Mouse (Mus musculus): ENCODE data around the gene Mtcl1. TPM values are rescaled to one million over a fixed set of nuclear protein-coding genes. Genes with fewer than 3 reads are reported as not detected.

The Mtcl1 gene
- polyA plus RNA-seq, 1 experiment from 2014 or later = 26.4 TPM

- H3K9me3 ChIP-seq = no peaks in the 10 kb centered on the region
- 70% methylated on average over 6 of the region's 6 CpGs for WGBS
- no peak overlapping the region for H3K9ac ChIP-seq
- H3K4me1 ChIP-seq (replicated peaks) = peaks cover 3% of the 10 kb centered on the region
- H3K27me3 ChIP-seq = no peaks in the 10 kb centered on the region
- no peak overlapping the region for H3K4me3 ChIP-seq
- H3K4me2 ChIP-seq = no peak overlapping the region
- no peak overlapping the region for H3K27ac ChIP-seq (replicated peaks)
- ATAC-seq (ENCODE audit: low read depth) = no peak
- H3K36me3 ChIP-seq = peaks cover 54% of the 10 kb centered on the region
These were observed 79.8 kb downstream of the Mtcl1 start for GRCm38 (mm10) chr17:66369777-66370176.

- no peak overlapping the region for H3K27ac ChIP-seq (replicated peaks)
- no peak overlapping the region for H3K9ac ChIP-seq
- H3K27me3 ChIP-seq = no peaks in the 10 kb centered on the region
- H3K9me3 ChIP-seq = no peaks in the 10 kb centered on the region
- no peaks in the 10 kb centered on the region for H3K4me1 ChIP-seq (replicated peaks)
- no peak overlapping the region for H3K4me3 ChIP-seq
- no peak overlapping the region for H3K4me2 ChIP-seq
- ATAC-seq (ENCODE audit: low read depth) = no peak
- H3K36me3 ChIP-seq = peaks cover 63% of the 10 kb centered on the region
- 86% methylated on average over 11 of the region's 11 CpGs for WGBS
These were observed 81.4 kb downstream of the Mtcl1 start for GRCm38 (mm10) chr17:66368127-66368526.

- Histone ChIP-seq H3K27ac (replicated peaks) (no peak overlapping the region), H3K27me3 (no peaks in the 10 kb centered on the region), H3K9me3 (no peaks in the 10 kb centered on the region), H3K9ac (no peak overlapping the region), H3K4me1 (replicated peaks) (no peaks in the 10 kb centered on the region), H3K4me3 (no peak overlapping the region), H3K36me3 (peaks cover 59% of the 10 kb centered on the region), H3K4me2 (no peak overlapping the region)
- WGBS = 92% methylated on average over 1 of the region's 1 CpGs
- ATAC-seq (ENCODE audit: low read depth) = no peak
These were observed 83.9 kb downstream of the Mtcl1 start for GRCm38 (mm10) chr17:66365664-66366063.

- H3K4me3 ChIP-seq = no peak overlapping the region
- no peak overlapping the region for H3K4me2 ChIP-seq
- H3K9ac ChIP-seq = no peak overlapping the region
- H3K36me3 ChIP-seq = peaks cover 61% of the 10 kb centered on the region
- WGBS = 93% methylated on average over 3 of the region's 3 CpGs
- ATAC-seq (ENCODE audit: low read depth) = no peak
- no peaks in the 10 kb centered on the region for H3K27me3 ChIP-seq
- no peaks in the 10 kb centered on the region for H3K4me1 ChIP-seq (replicated peaks)
- no peak overlapping the region for H3K27ac ChIP-seq (replicated peaks)
- H3K9me3 ChIP-seq = no peaks in the 10 kb centered on the region
These were observed 84.3 kb downstream of the Mtcl1 start for GRCm38 (mm10) chr17:66365293-66365642.

GRCm38 (mm10) chr17:66364525-66365292 lies 84.8 kb downstream of the Mtcl1 start:
- no peak overlapping the region for H3K4me2 ChIP-seq
- no peak overlapping the region for H3K9ac ChIP-seq
- H3K27me3 ChIP-seq = no peaks in the 10 kb centered on the region
- no peak for ATAC-seq (ENCODE audit: low read depth)
- no peaks in the 10 kb centered on the region for H3K9me3 ChIP-seq
- H3K4me3 ChIP-seq = no peak overlapping the region
- WGBS = 82% methylated on average over 26 of the region's 26 CpGs
- no peaks in the 10 kb centered on the region for H3K4me1 ChIP-seq (replicated peaks)
- H3K36me3 ChIP-seq = peaks cover 60% of the 10 kb centered on the region
- no peak overlapping the region for H3K27ac ChIP-seq (replicated peaks)

GRCm38 (mm10) chr17:66363852-66364524 lies 85.6 kb downstream of the Mtcl1 start:
- WGBS = 88% methylated on average over 34 of the region's 36 CpGs
- no peak for ATAC-seq (ENCODE audit: low read depth)
- no peaks in the 10 kb centered on the region for H3K4me1 ChIP-seq (replicated peaks)
- no peak overlapping the region for H3K9ac ChIP-seq
- H3K4me3 ChIP-seq = no peak overlapping the region
- no peaks in the 10 kb centered on the region for H3K27me3 ChIP-seq
- no peak overlapping the region for H3K27ac ChIP-seq (replicated peaks)
- H3K9me3 ChIP-seq = no peaks in the 10 kb centered on the region
- peaks cover 53% of the 10 kb centered on the region for H3K36me3 ChIP-seq
- no peak overlapping the region for H3K4me2 ChIP-seq

- ATAC-seq (ENCODE audit: low read depth) = no peak
- no peaks in the 10 kb centered on the region for H3K27me3 ChIP-seq
- H3K4me3 ChIP-seq = no peak overlapping the region
- 85% methylated on average over 14 of the region's 15 CpGs for WGBS
- H3K36me3 ChIP-seq = peaks cover 59% of the 10 kb centered on the region
- peaks cover under 1% of the 10 kb centered on the region; the same call in 1 of the 2 replicates for H3K4me1 ChIP-seq (replicated peaks)
- H3K9ac ChIP-seq = no peak overlapping the region
- no peaks in the 10 kb centered on the region for H3K9me3 ChIP-seq
- H3K27ac ChIP-seq (replicated peaks) = no peak overlapping the region
- no peak overlapping the region for H3K4me2 ChIP-seq
These were observed 87.1 kb downstream of the Mtcl1 start for GRCm38 (mm10) chr17:66362287-66363016.

DNA sequence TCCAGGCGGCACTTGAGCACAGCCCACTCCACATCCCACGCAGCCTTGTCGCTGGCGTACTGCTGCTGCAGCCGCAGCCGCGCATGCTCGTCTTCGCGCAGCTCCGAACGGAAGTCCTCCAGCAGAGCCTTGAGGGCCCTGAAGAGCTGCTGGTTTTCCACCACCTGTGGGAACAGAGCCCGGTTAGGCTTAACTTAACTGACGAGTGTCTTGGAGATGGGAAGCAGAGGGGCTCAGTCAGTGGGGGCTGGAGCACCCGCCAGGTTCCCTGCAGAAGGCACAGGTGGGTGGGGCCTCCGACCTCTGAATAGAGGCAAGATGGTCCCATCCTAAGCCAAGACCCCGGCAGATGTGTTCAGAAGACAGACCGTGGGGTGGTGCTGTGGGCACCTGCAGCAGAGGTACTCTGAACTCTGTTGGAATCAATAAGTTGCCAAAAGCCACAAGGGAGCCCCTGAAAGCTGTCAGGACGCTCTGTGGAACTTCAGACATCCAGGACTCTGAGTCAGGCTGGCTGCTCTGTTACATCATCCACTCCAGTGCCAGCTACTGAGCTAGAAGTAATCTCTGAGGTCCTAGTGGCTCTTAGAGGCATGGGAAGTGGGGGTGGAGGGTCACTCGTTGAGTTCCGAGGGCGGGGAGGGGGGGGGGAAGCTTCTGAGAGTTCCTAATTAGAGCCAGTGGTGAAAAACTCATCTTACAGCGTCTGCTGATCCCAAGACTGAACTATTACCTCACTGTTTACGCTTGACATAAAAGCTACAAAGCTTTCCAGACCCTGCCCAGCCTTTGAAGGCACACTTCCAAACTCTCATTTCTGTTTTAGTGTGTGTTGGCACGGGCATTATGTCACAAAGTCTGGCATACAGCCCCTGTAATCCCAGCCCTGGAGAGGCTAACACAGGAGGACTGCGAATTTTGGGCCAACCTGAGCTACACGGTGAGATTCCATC lies 91.2 kb downstream of the Mtcl1 start:
- Histone ChIP-seq H3K27ac (replicated peaks) (no peak overlapping the region), H3K4me3 (no peak overlapping the region), H3K4me2 (no peak overlapping the region), H3K9me3 (no peaks in the 10 kb centered on the region), H3K36me3 (peaks cover 62% of the 10 kb centered on the region), H3K9ac (no peak overlapping the region), H3K27me3 (no peaks in the 10 kb centered on the region), H3K4me1 (replicated peaks) (peaks cover 6% of the 10 kb centered on the region; the same call in 1 of the 2 replicates)
- WGBS = 80% methylated on average over 27 of the region's 27 CpGs
- ATAC-seq (ENCODE audit: low read depth) = no peak

GRCm38 (mm10) chr17:66357171-66358025 lies 92.2 kb downstream of the Mtcl1 start:
- peaks cover 65% of the 10 kb centered on the region for H3K36me3 ChIP-seq
- no peak overlapping the region for H3K4me2 ChIP-seq
- no peaks in the 10 kb centered on the region for H3K9me3 ChIP-seq
- 54% methylated on average over 9 of the region's 9 CpGs for WGBS
- ATAC-seq (ENCODE audit: low read depth) = no peak
- no peak overlapping the region for H3K9ac ChIP-seq
- no peak overlapping the region for H3K4me3 ChIP-seq
- H3K27ac ChIP-seq (replicated peaks) = no peak overlapping the region
- H3K4me1 ChIP-seq (replicated peaks) = peaks cover 14% of the 10 kb centered on the region
- H3K27me3 ChIP-seq = no peaks in the 10 kb centered on the region

DNA sequence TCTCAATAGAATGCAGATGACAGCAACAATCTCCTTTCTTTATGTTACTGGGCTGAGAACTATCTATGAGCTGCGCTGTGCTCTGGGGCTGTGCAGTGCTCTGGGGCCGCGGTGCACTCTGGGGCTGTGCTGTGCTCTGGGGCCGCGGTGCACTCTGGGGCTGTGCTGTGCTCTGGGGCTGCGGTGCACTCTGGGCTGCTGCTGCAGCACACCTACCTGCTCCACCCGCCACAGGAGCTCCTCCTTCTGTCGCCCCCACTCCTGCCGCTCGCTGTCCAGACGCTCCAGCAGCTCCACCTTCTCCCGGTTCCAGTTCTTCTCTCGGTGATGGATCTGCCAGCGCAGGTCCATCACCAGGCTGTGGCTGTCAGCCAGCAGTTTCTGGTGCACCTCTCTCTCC lies 95.6 kb downstream of the Mtcl1 start:
- no peak overlapping the region for H3K9ac ChIP-seq
- H3K4me3 ChIP-seq = no peak overlapping the region
- H3K27ac ChIP-seq (replicated peaks) = peak overlapping the region; percentile 57
- no peak overlapping the region for H3K4me2 ChIP-seq
- no peaks in the 10 kb centered on the region for H3K27me3 ChIP-seq
- no peaks in the 10 kb centered on the region for H3K9me3 ChIP-seq
- no peak for ATAC-seq (ENCODE audit: low read depth)
- WGBS = 93% methylated on average over 14 of the region's 14 CpGs
- H3K36me3 ChIP-seq = peaks cover 65% of the 10 kb centered on the region
- peaks cover 35% of the 10 kb centered on the region for H3K4me1 ChIP-seq (replicated peaks)
